Comparison of ENCODE assay signal across 8 mouse cellular contexts in the genomic region with DNA sequence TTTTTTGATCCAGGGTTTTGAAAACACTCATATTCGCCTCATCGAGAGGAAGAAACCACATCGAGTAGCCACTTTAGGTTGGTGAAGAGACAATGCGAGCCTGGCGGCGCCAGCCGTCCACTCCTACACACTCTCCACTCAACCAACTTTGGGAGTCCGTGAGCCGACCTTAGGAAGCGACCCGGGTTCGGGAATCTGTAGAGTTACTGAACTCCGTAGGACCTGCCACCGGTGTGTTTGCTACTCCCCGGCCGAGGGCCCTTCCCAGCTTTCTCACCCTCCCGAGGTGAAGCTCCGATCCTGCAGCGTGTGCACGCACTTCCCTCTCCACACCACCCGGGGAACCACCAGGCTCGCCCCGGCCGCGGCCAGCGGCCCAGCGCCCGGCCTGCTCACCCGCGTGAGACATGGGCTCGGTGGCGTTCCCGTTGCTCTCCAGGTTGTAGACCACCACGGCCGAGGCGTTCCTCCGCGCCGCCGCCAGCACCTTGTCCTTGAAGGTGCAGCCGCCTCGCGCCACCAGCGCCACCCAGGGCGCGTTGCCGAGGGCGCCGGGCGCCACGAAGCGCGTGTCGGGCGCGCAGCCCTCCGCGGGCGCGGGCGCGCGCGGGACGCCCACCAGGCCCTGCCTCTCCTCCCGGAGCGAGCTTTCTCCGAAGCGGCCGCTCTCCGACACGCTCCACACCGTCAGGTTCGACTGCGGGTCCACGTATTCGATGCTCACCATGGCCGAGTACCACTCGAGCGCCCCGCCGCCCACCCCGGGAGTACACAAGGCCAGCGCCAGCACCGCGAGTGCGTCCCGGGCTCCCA. TPM values are rescaled to one million over a fixed set of nuclear protein-coding genes. Genes with fewer than 3 reads are reported as not detected.
DNase-seq lines count a peak whose midpoint lies in the region; ATAC-seq and TF ChIP-seq lines count a peak whose summit lies in the region.

No protein-coding gene starts in this region.

- peak overlapping the region; percentile 76 for H3K4me2 ChIP-seq in embryonic facial prominence, embryonic 13.5 days
- H3K4me2 ChIP-seq in heart, embryonic 11.5 days: peak overlapping the region; percentile 76
- H3K4me2 ChIP-seq in kidney, embryonic 15.5 days: peak overlapping the region; percentile 72
- peak overlapping the region; percentile 58 for H3K4me2 ChIP-seq in neural tube, embryonic 14.5 days (ENCODE audit: low read depth, low read length)

- peak; percentile 33 to 77 for DNase-seq in layer of hippocampus, postnatal 14 days (ENCODE audit: low spot score in 2 of 2)
- DNase-seq in layer of hippocampus, adult 9-10 months (ENCODE audit: low spot score): no peak
- peak; percentile 74 for DNase-seq in lung, adult 2 months
- peak; percentile 53 to 66 for DNase-seq in thymus, adult 18-20 months

- H3K36me3 ChIP-seq in embryonic facial prominence, embryonic 13.5 days: peaks cover 3% of the 10 kb centered on the region; the same call in 1 of the 2 replicates
- H3K36me3 ChIP-seq in heart, embryonic 11.5 days (ENCODE audit: control insufficient read depth, insufficient read depth, low read length): no peaks in the 10 kb centered on the region
- no peaks in the 10 kb centered on the region for H3K36me3 ChIP-seq in kidney, embryonic 15.5 days
- no peaks in the 10 kb centered on the region for H3K36me3 ChIP-seq in neural tube, embryonic 14.5 days (ENCODE audit: control insufficient read depth, insufficient read depth, low read length)

- H3K27ac ChIP-seq in embryonic facial prominence, embryonic 13.5 days: peak overlapping the region; percentile 99
- peak overlapping the region; percentile 92 for H3K27ac ChIP-seq in heart, embryonic 11.5 days (ENCODE audit: low read depth, low read length)
- peak overlapping the region; percentile 99 for H3K27ac ChIP-seq in kidney, embryonic 15.5 days
- H3K27ac ChIP-seq in neural tube, embryonic 14.5 days (ENCODE audit: low read depth, low read length): peak overlapping the region; percentile 96

- TF ChIP-seq POLR2A in lung, adult 2 months (IDR thresholded peaks at IDR 0.05; ENCODE audit: borderline replicate concordance, extremely low read depth, low read depth, low read length): no peak

- no peak for TF ChIP-seq CTCF in lung, adult 2 months (IDR thresholded peaks at IDR 0.05; ENCODE audit: insufficient read depth, low read length)

- H3K27me3 ChIP-seq in embryonic facial prominence, embryonic 13.5 days: no peaks in the 10 kb centered on the region
- no peaks in the 10 kb centered on the region for H3K27me3 ChIP-seq in heart, embryonic 11.5 days (ENCODE audit: control insufficient read depth, insufficient read depth, low read length)
- no peaks in the 10 kb centered on the region for H3K27me3 ChIP-seq in kidney, embryonic 15.5 days
- no peaks in the 10 kb centered on the region for H3K27me3 ChIP-seq in neural tube, embryonic 14.5 days (ENCODE audit: control insufficient read depth, insufficient read depth, low read length)

- ATAC-seq in embryonic facial prominence, embryonic 13.5 days (ENCODE audit: insufficient number of reproducible peaks, insufficient read depth, low FRiP score, low TSS enrichment, low read depth): peak; percentile 71
- ATAC-seq in heart, embryonic 11.5 days (replicated peaks; ENCODE audit: insufficient number of reproducible peaks, low FRiP score, low TSS enrichment): peak; percentile 67
- ATAC-seq in kidney, embryonic 15.5 days (replicated peaks; ENCODE audit: low FRiP score): peak; percentile 69
- ATAC-seq in neural tube, embryonic 14.5 days (ENCODE audit: low read depth): peak; percentile 87

- no peaks in the 10 kb centered on the region for H3K9me3 ChIP-seq in embryonic facial prominence, embryonic 13.5 days
- H3K9me3 ChIP-seq in heart, embryonic 11.5 days (replicated peaks; ENCODE audit: control insufficient read depth, low read length): no peaks in the 10 kb centered on the region
- H3K9me3 ChIP-seq in kidney, embryonic 15.5 days (replicated peaks): no peaks in the 10 kb centered on the region
- H3K9me3 ChIP-seq in neural tube, embryonic 14.5 days (ENCODE audit: control insufficient read depth, low read length): no peaks in the 10 kb centered on the region

- peaks cover 35% of the 10 kb centered on the region for H3K4me1 ChIP-seq in embryonic facial prominence, embryonic 13.5 days
- peaks cover 21% of the 10 kb centered on the region for H3K4me1 ChIP-seq in heart, embryonic 11.5 days (ENCODE audit: control insufficient read depth, insufficient read depth, low read length)
- H3K4me1 ChIP-seq in kidney, embryonic 15.5 days: peaks cover 41% of the 10 kb centered on the region
- peaks cover 2% of the 10 kb centered on the region; the same call in 1 of the 2 replicates for H3K4me1 ChIP-seq in lung, adult 2 months (ENCODE audit: control insufficient read depth, insufficient read depth, low read length)
- peaks cover 15% of the 10 kb centered on the region; the same call in 1 of the 2 replicates for H3K4me1 ChIP-seq in neural tube, embryonic 14.5 days (ENCODE audit: control insufficient read depth, insufficient read depth, low read length)

- WGBS in embryonic facial prominence, embryonic 13.5 days: under 1% methylated on average over 88 of the region's 88 CpGs
- WGBS in heart, embryonic 11.5 days (ENCODE audit: insufficient replicate concordance): under 1% methylated on average over 72 of the region's 88 CpGs
- under 1% methylated on average over 87 of the region's 88 CpGs for WGBS in kidney, embryonic 15.5 days
- WGBS in lung, adult 2 months: under 1% methylated on average over 88 of the region's 88 CpGs
- under 1% methylated on average over 84 of the region's 88 CpGs for WGBS in neural tube, embryonic 14.5 days

- H3K9ac ChIP-seq in embryonic facial prominence, embryonic 13.5 days: peak overlapping the region; percentile 95
- H3K9ac ChIP-seq in heart, embryonic 11.5 days (ENCODE audit: low read depth, low read length): peak overlapping the region; percentile 86
- H3K9ac ChIP-seq in kidney, embryonic 15.5 days: peak overlapping the region; percentile 93
- peak overlapping the region; percentile 91 for H3K9ac ChIP-seq in neural tube, embryonic 14.5 days (replicated peaks; ENCODE audit: low read depth, low read length)

- peak overlapping the region; percentile 93 for H3K4me3 ChIP-seq in embryonic facial prominence, embryonic 13.5 days
- peak overlapping the region; percentile 68 for H3K4me3 ChIP-seq in heart, embryonic 11.5 days (ENCODE audit: low read depth, low read length)
- H3K4me3 ChIP-seq in kidney, embryonic 15.5 days (replicated peaks): peak overlapping the region; percentile 96
- peak overlapping the region; percentile 88 for H3K4me3 ChIP-seq in lung, adult 2 months (replicated peaks; ENCODE audit: extremely low read depth, low read depth, low read length)
- H3K4me3 ChIP-seq in neural tube, embryonic 14.5 days (ENCODE audit: low read depth, low read length): peak overlapping the region; percentile 91

RNA-seq across cellular contexts. Expression of a gene that starts 0.6 kb away (rescaled TPM):
- 10 to 100 TPM; 28.1 to 31.0 TPM for total RNA-seq in layer of hippocampus, postnatal 14 days (2021)
- polyA plus RNA-seq in embryonic facial prominence, embryonic 13.5 days (2015; fragmentation: Nextera tagmentation; extraction: Ambion mirVana): 31.6 and 32.0 TPM in 2 replicates
- 19.0 TPM in 2 replicates for polyA plus RNA-seq in heart, embryonic 11.5 days (2014; fragmentation: Nextera tagmentation; extraction: Ambion mirVana)
- 31.9 and 33.3 TPM in 2 replicates for polyA plus RNA-seq in kidney, embryonic 15.5 days (2015; fragmentation: Nextera tagmentation; extraction: Ambion mirVana)
- 17.3 and 18.2 TPM in 2 replicates for polyA plus RNA-seq in lung, adult 2 months (2012; rRNA removed)
- polyA plus RNA-seq in neural tube, embryonic 14.5 days (2014; fragmentation: Nextera tagmentation; extraction: Ambion mirVana): 30.3 and 33.9 TPM in 2 replicates

RNA-seq across cellular contexts. Expression of a gene that starts 41.8 kb away (rescaled TPM):
- total RNA-seq in layer of hippocampus, postnatal 14 days (2021): 10 to 100 TPM; 22.1 to 24.9 TPM
- 21.6 and 21.9 TPM in 2 replicates for polyA plus RNA-seq in embryonic facial prominence, embryonic 13.5 days (2015; fragmentation: Nextera tagmentation; extraction: Ambion mirVana)
- polyA plus RNA-seq in heart, embryonic 11.5 days (2014; fragmentation: Nextera tagmentation; extraction: Ambion mirVana): 20.0 and 20.4 TPM in 2 replicates
- 24.2 and 24.4 TPM in 2 replicates for polyA plus RNA-seq in kidney, embryonic 15.5 days (2015; fragmentation: Nextera tagmentation; extraction: Ambion mirVana)
- 17.8 and 20.4 TPM in 2 replicates for polyA plus RNA-seq in lung, adult 2 months (2012; rRNA removed)
- polyA plus RNA-seq in neural tube, embryonic 14.5 days (2014; fragmentation: Nextera tagmentation; extraction: Ambion mirVana): 17.1 and 19.9 TPM in 2 replicates
